In genomic region chr11:94320969-94321930, GRCm38 (mm10) we compare ENCODE assay signal across 9 mouse cellular contexts. TPM values are rescaled to one million over a fixed set of nuclear protein-coding genes. Genes with fewer than 3 reads are reported as not detected.
A peak's percentile ranks its signal among the peaks of the same experiment; 100 is the strongest.
DNase-seq lines count a peak whose midpoint lies in the region.
"Had no signal": no experiment of that assay in that cellular context is flagged by ENCODE, and none has a peak within 500 bp of the region (broad histone marks: within the 10 kb centered on the region; RNA-seq: fewer than 3 reads in every experiment).

No protein-coding gene starts in this region.

- H3K27ac ChIP-seq in forebrain, embryonic 10.5 days, result peak overlapping the region; percentile 99
- H3K27ac ChIP-seq in midbrain, embryonic 10.5 days (replicated peaks), result peak overlapping the region; percentile 100

- H3K4me3 ChIP-seq in forebrain, embryonic 10.5 days, result peak overlapping the region; percentile 98
- H3K4me3 ChIP-seq in midbrain, embryonic 10.5 days, result peak overlapping the region; percentile 100

- under 1% methylated on average over 67 of the region's 67 CpGs for WGBS in forebrain, embryonic 10.5 days
- under 1% methylated on average over 67 of the region's 67 CpGs for WGBS in midbrain, embryonic 10.5 days

- DNase-seq in adrenal gland, postnatal 25 days, result peak; percentile 57
- no peak for DNase-seq in adrenal gland, adult 8-10 months
- peak; percentile 18 for DNase-seq in spleen, adult 12 weeks (ENCODE audit: low spot score)
- DNase-seq in spleen, postnatal 10 days (ENCODE audit: low spot score in 2 of 2), result no peak
- DNase-seq in forebrain, embryonic 10.5 days (ENCODE audit: extremely low spot score, low spot score), result peak; percentile 55
- DNase-seq in kidney, postnatal 25 days, result peak; percentile 62 to 81
- no peak for DNase-seq in midbrain, embryonic 10.5 days (ENCODE audit: low spot score)
- no peak for DNase-seq in retina, embryonic 14.5 days (ENCODE audit: low spot score)

- peaks cover 37% of the 10 kb centered on the region for H3K36me3 ChIP-seq in forebrain, embryonic 10.5 days (replicated peaks)
- peaks cover 29% of the 10 kb centered on the region for H3K36me3 ChIP-seq in midbrain, embryonic 10.5 days

- H3K27me3 ChIP-seq in forebrain, embryonic 10.5 days (ENCODE audit: poor library complexity, severe bottlenecking), result no peaks in the 10 kb centered on the region
- H3K27me3 ChIP-seq in midbrain, embryonic 10.5 days (ENCODE audit: low read depth, poor library complexity, severe bottlenecking), result no peaks in the 10 kb centered on the region

- peaks cover 59% of the 10 kb centered on the region for H3K4me1 ChIP-seq in forebrain, embryonic 10.5 days
- H3K4me1 ChIP-seq in midbrain, embryonic 10.5 days, result peaks cover 54% of the 10 kb centered on the region

- no peaks in the 10 kb centered on the region for H3K9me3 ChIP-seq in forebrain, embryonic 10.5 days
- no peaks in the 10 kb centered on the region for H3K9me3 ChIP-seq in midbrain, embryonic 10.5 days (replicated peaks)

RNA-seq across cellular contexts. Expression of gene Luc7l3, which starts 0.5 kb away (rescaled TPM):
- total RNA-seq in adrenal gland, postnatal 25 days (2021), result 97.2 and 105 TPM in 2 replicates
- total RNA-seq in adrenal gland, adult 8-10 months (2022), result 100 to 1,000 TPM in 1 of 4 experiments, 10 to 100 TPM in 3; 53.7 to 100 (median 73.5) TPM
- polyA plus RNA-seq in forebrain, embryonic 10.5 days (2016; fragmentation: Nextera tagmentation; extraction: Ambion mirVana), result 113 and 129 TPM in 2 replicates
- 105 and 109 TPM in 2 replicates for polyA plus RNA-seq in midbrain, embryonic 10.5 days (2016; fragmentation: Nextera tagmentation; extraction: Ambion mirVana)

RNA-seq across cellular contexts. Expression of gene Ankrd40, which starts 6.6 kb away (rescaled TPM):
- 154 and 158 TPM in 2 replicates for total RNA-seq in adrenal gland, postnatal 25 days (2021)
- 100 to 1,000 TPM; 118 to 169 (median 156) TPM for total RNA-seq in adrenal gland, adult 8-10 months (2022)
- polyA plus RNA-seq in forebrain, embryonic 10.5 days (2016; fragmentation: Nextera tagmentation; extraction: Ambion mirVana), result 10.3 and 11.4 TPM in 2 replicates
- 11.1 and 12.9 TPM in 2 replicates for polyA plus RNA-seq in midbrain, embryonic 10.5 days (2016; fragmentation: Nextera tagmentation; extraction: Ambion mirVana)

RNA-seq across cellular contexts. Expression of gene Gm21885, which starts 39.6 kb away (rescaled TPM):
- not detected in 2 replicates for total RNA-seq in adrenal gland, postnatal 25 days (2021)
- not detected for total RNA-seq in adrenal gland, adult 8-10 months (2022)
- 0.34 TPM in 1 of 2 replicates, not detected in the other for polyA plus RNA-seq in forebrain, embryonic 10.5 days (2016; fragmentation: Nextera tagmentation; extraction: Ambion mirVana)
- not detected in 2 replicates for polyA plus RNA-seq in midbrain, embryonic 10.5 days (2016; fragmentation: Nextera tagmentation; extraction: Ambion mirVana)
- polyA plus RNA-seq: gonadal fat pad, adult 2 months had no signal

Comparison
In these comparisons a context has a peak if more than half of its experiments do, and no peak if none do; other contexts are left out.
1. DNase-seq: peak in adrenal gland, postnatal 25 days (single experiment), spleen, adult 12 weeks (single experiment), forebrain, embryonic 10.5 days (single experiment) and kidney, postnatal 25 days (2 of 2); none in adrenal gland, adult 8-10 months (single experiment), spleen, postnatal 10 days (0 of 2), midbrain, embryonic 10.5 days (single experiment) and retina, embryonic 14.5 days (single experiment).